Mouse (Mus musculus) left cerebral cortex, postnatal 36 days (tissue): ENCODE data around the gene Rps6. TPM values are rescaled to one million over a fixed set of nuclear protein-coding genes. Genes with fewer than 3 reads are reported as not detected.
"Not testable (repeated sequence)": the region's sequence is repeated elsewhere in the genome, so short reads cannot be mapped to it uniquely, and the experiment has no call there.

Experiments
- DNase-seq, 2 experiments: peaks; one replicate each; pipeline ENCODE4 v3.0.0; 2021 to 2022; ENCODE audit warnings: low spot score in 2 of 2, mixed read lengths in 1 of 2
- intact Hi-C: fragments of 180-260 bp; cut with DNase I; formaldehyde crosslinking; loops from one replicate; pipeline ENCODE4 v1.15.1; 2025
- total RNA-seq, 2 experiments: library from RNA; stranded (reverse); gene quantifications; 2 replicates each; pipeline ENCODE4 v1.2.3; 2021

Gene Rps6
- total RNA-seq, 2 experiments from 2014 or later = 376 to 417 TPM

- intact Hi-C loops = no loop called here
- DNase-seq = no peak
Measured at GRCm38 (mm10) chr4:86852813-86853590, 4.2 kb downstream of the Rps6 start.

DNA sequence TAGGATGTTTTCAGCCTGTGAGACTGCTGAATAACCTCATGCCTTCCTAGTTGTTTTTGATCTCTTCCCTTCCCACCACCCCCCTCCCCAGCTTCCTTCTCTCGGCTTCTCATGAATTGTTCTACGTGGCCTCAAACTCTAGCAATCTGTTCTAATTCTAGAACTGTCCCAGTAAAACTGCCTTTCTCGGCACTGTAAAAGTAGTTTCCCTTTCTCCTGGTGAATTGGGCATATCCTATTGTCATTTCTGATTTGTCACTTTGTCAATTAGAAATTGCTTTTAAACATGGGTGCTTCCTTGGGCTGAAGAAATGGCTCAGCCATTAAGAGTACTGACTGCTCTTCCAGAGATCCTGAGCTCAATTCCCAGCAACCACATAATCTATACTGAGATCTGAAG is 5.2 kb downstream of the Rps6 start:
- intact Hi-C loops = no loop called here
- no peak for DNase-seq

GRCm38 (mm10) chr4:86851331-86851730 is 5.9 kb downstream of the Rps6 start:
- intact Hi-C loops = no loop called here
- DNase-seq = no peak

DNA sequence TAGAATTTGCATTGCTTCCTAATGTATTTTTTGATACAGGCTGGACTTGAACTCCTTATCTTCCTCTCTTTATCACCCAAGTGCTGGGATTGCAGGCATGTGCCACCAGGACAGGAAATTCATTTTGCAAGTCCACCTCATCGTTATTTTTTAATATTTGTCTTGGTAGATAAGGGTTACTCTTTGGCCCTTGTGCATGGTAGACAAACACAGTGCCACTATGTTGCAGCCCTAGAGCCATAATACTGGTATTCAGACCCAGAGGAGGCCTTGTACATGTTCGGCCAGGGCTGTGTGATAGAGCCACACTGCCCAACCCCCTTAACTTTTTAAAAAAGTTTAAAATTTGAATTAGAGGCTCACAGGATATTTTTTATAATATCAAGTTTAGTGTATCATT is 10.0 kb downstream of the Rps6 start:
- intact Hi-C loops = no loop called here

GRCm38 (mm10) chr4:86845384-86845783 is 11.8 kb downstream of the Rps6 start:
- intact Hi-C loops = no loop called here
- DNase-seq = no peak

More for the DNA sequence above, 10.0 kb downstream of the Rps6 start:
- DNase-seq = no peak

- intact Hi-C loops, DNase-seq: not testable (repeated sequence)
Measured at GRCm38 (mm10) chr4:86841141-86841540, 16.1 kb downstream of the Rps6 start.

DNA sequence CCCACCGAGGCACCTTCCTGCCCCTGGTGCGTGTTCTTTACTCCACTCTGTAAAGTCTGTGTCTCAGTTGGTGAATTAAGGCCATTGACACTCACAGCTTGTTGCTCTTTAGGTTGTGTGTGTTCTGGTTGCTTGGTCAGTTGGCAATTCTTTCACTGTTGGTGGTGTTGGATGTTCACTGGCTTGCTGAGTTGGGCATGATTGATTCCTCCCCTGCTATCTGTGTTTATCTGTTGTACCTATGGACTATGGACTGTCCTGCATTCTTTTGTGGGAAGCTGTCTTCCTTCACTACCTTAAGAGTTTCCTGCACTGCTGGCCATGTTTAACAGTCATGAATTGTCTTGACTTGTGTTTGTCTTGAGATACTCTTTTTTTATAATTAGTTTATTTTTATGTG is 25.3 kb downstream of the Rps6 start:
- intact Hi-C loops = no loop called here
- no peak for DNase-seq

DNA sequence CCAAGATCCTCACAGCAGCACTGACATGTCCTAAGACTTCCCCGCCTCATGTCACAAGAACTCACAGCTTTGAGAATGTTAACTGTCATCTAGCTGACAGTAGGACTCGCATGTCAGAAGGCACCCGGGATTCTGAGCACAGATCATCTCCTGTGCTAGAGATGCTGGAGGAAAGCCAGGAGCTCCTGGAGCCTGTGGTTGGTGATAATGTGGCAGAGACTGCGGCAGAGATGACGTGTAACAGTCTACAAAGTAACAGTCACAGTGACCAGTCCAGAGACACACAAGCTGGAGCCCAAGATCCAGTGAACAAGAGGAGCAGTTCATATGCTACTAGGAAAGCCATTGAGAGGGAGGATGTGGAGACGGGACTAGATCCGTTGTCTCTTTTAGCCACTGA is 32.1 kb downstream of the Rps6 start:
- no peak for DNase-seq
- intact Hi-C loops = loop anchor here (5.0 kb wide), 1 partner anchor 102 kb away; no protein-coding TSS in a partner anchor

- peak; percentile 18 to 33 for DNase-seq
- intact Hi-C loops = no loop called here
Measured at GRCm38 (mm10) chr4:86823169-86823568, 34.0 kb downstream of the Rps6 start.

DNA sequence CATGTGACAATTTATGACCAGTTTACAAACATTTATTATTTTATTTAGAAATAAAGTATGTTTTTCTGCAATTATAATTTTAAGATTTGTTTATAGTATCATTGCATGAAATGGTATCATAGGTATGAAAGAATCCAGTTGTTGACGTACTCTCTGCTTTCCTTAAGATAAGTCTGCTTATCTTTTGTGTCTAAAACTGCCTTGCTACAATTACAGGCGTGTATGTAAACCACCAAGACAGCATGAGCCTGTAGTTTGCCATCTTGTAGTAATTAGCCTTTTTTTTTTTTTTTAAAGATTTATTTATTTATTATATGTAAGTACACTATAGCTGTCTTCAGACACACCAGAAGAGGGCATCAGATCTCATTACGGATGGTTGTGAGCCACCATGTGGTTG is 42.4 kb downstream of the Rps6 start:
- no peak for DNase-seq
- intact Hi-C loops = no loop called here

- no peak for DNase-seq
- intact Hi-C loops = no loop called here
Measured at GRCm38 (mm10) chr4:86810604-86811003, 46.6 kb downstream of the Rps6 start.

Other genes with a start within 250 kb of the Rps6 start
- 1 to 10 TPM; 9.4 to 9.6 TPM for gene Haus6, start 245.4 kb downstream of the Rps6 start, total RNA-seq
- gene Plin2, start 187.4 kb downstream of the Rps6 start, total RNA-seq = 10 to 100 TPM; 10.4 to 13.4 TPM
- 10 to 100 TPM; 10.5 TPM for gene Dennd4c, start 108.9 kb downstream of the Rps6 start, total RNA-seq
- 1 to 10 TPM; 7.2 to 8.0 TPM for gene Acer2, start 17.0 kb upstream of the Rps6 start, total RNA-seq